Mouse (Mus musculus): ENCODE results near the gene Slc7a7. TPM values are rescaled to one million over a fixed set of nuclear protein-coding genes. Genes with fewer than 3 reads are reported as not detected.

Slc7a7 gene
- total RNA-seq, 2 experiments from 2014 or later = 15.9 to 19.3 TPM

DNA sequence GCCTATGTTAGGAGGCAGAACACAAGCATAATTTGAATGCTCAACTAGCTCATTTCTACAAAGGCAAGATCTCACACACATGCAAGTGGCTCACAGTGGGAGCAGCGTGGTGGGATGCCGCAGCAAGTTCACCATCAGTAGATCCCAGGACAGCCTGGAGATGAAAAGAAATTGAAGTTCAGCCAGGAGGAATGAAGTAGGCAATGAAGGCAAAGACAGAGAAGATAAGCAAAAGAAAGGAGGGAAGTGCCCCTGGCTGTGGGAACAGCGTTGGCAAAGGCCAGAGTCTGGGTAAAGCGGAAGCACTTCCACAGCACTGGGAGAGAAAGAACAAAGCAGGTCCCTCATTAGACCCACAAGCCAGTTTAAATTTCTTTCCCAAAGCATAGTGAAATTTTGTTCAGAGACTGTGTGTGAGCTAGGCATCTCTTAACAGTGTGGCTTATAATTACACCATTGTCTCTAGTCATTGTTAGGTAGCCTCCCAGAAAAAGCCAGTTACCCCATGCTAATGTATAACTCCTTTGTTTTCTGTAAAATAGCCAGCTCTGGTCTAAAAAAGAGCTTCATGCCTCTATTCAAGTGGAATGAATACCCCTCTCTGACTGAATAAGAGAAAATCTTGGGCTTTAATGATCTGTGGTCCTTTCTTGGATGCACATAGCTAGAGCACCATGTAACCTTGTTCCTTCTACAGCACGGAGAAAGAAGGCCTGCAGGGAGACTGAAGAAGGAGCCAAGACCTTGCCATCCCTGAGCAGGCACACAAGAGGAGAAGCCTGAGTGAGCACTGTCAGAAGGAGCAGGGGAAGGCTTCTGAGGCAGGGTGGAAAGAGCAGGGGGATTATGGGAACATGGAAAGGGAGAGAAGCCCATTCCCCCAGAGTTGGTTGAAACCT is 85.2 kb downstream of the Slc7a7 start:
- no peak for ATAC-seq (ENCODE audit: poor library complexity, severe bottlenecking)

DNA sequence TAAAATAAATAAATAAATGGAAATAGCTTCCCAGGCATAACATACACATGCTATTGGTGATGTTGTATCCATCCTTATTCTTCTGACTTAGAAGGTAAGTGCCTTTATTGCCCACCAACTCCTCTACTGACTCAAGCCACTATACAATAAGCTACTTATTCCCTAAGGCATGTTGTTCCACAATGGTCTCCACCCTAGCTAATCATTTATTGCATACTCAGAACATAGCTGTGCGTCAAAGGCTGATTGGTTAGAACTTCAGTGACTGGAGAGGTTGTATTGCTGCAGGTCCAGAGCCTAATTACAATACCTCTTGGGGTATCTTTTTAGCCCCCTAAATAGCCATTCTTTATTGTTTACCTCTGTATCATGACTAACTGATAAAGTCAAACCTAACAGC is 86.4 kb downstream of the Slc7a7 start:
- ATAC-seq (ENCODE audit: poor library complexity, severe bottlenecking) = no peak

DNA sequence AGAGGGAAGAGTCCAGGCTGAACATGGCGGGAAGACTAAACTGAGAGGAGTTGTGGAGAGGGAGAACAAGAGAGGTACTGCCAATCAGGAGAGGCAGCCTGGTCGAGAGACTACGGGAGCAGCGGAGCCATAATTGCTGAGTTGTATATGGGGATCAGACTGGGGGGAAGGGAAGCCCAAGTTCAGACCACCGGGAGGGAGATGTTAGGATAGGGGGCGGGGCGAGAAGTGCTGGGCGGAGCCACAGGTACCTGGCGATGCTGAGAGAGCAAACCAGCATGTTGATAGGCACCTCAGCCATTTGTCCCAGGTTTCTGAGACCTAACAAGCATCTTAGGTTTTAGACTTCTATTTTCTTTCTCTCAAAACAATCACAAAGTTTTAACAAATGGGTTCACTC is 88.4 kb downstream of the Slc7a7 start:
- no peak for ATAC-seq (ENCODE audit: poor library complexity, severe bottlenecking)

DNA sequence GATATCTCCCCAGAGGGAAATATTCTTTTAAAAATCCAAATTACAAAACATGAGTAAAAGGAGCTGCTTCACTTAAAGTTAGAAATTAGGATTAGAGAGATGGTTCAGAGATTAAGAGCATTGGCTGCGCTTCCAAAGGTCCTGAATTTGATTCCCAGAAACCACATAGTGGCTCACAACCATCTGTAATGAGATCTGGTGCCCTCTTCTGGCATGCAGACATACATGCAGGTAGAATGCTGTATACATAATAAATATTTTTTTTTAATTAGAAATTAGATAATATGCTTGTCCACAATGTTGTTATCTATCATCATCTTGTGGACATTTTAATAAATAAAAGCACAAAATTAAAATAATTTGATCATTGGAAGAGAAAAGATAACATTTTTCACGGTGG is 89.0 kb downstream of the Slc7a7 start:
- no peak for ATAC-seq (ENCODE audit: poor library complexity, severe bottlenecking)

DNA sequence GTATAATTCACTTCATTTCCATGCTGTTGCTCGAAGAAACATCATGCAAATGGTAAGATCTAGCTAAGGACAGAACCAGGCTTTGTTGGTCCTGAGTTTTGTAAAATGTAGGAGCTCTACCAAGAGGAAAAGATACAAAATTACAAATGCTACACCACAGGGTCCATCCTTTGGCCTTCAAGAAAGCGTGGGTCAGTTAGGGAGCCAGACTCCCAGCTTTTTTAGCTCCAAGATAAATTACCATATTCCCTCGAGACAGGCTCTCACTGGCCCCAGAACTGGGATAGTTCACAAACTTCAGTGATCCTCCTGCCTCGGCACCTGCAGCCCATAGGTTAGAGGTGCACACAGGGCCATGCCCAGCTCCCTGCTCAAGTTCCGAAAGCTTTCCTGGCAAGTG is 93.1 kb downstream of the Slc7a7 start:
- ATAC-seq (ENCODE audit: poor library complexity, severe bottlenecking) = no peak

DNA sequence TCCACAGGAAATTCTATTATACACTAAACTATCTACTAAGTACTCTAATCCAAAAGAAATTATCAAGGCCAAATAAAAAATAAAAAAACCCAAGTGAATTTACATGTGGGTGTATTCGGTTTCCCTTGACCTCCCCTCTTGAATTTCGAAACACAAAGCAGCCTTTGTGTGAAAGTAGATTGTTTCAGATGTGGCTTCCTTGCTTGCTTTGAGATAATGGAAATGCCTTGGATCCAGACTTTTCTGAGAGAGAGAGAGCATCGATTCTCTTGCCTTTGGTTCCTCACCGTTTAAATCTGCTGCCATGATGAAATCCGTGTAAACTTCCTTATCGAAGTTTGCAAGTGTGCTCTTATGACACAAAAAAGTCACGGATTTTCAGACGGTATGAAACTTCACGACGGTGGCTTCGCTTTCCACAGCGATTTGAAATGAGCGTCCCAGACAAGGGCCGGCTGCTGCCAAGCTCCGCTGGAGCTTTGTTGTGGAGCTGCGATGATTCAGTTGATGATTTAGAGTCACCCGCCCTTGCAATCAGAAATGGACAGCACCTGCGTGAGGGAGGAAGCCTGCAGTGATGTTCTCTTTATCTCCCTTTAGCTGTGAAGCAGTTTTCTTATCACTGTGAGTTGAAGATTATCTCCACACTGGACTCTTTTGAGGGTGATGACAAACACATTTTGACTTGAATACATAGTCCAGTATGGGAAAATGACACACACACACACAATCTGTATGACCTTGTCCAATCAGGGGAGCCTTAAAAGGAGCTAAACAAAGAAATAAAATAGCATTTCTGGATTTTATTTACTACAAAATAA is 95.8 kb downstream of the Slc7a7 start:
- ATAC-seq (ENCODE audit: poor library complexity, severe bottlenecking) = no peak

Other genes with a start within 250 kb of the Slc7a7 start
- gene Dad1, start 163.7 kb downstream of the Slc7a7 start, total RNA-seq (2015) = 136 and 154 TPM in 2 replicates
- 84.1 and 86.7 TPM in 2 replicates for gene Dad1, start 163.7 kb downstream of the Slc7a7 start, total RNA-seq (2017)
- 11.0 and 13.9 TPM in 2 replicates for gene Abhd4, start 163.6 kb downstream of the Slc7a7 start, total RNA-seq (2015)
- 10.0 and 16.5 TPM in 2 replicates for gene Abhd4, start 163.6 kb downstream of the Slc7a7 start, total RNA-seq (2017)
- not detected in 2 replicates for gene Olfr49, start 132.8 kb downstream of the Slc7a7 start, total RNA-seq (2015)
- gene Olfr49, start 132.8 kb downstream of the Slc7a7 start, total RNA-seq (2017) = 0.11 TPM in 1 of 2 replicates, not detected in the other
- 43.0 and 47.8 TPM in 2 replicates for gene Oxa1l, start 56.9 kb downstream of the Slc7a7 start, total RNA-seq (2015)
- 31.5 and 32.2 TPM in 2 replicates for gene Oxa1l, start 56.9 kb downstream of the Slc7a7 start, total RNA-seq (2017)
- gene Mrpl52, start 9.1 kb upstream of the Slc7a7 start, total RNA-seq (2015) = 129 and 145 TPM in 2 replicates
- 71.4 and 81.6 TPM in 2 replicates for gene Mrpl52, start 9.1 kb upstream of the Slc7a7 start, total RNA-seq (2017)
- gene Mmp14, start 13.8 kb upstream of the Slc7a7 start, total RNA-seq (2015) = 0.66 and 1.1 TPM in 2 replicates
- gene Mmp14, start 13.8 kb upstream of the Slc7a7 start, total RNA-seq (2017) = 0.61 TPM in 1 of 2 replicates, not detected in the other
- 29.9 and 31.2 TPM in 2 replicates for gene Lrp10, start 46.4 kb upstream of the Slc7a7 start, total RNA-seq (2015)
- 46.9 and 51.7 TPM in 2 replicates for gene Lrp10, start 46.4 kb upstream of the Slc7a7 start, total RNA-seq (2017)
- gene Rem2, start 58.3 kb upstream of the Slc7a7 start, total RNA-seq (2015) = not detected in 2 replicates
- gene Rem2, start 58.3 kb upstream of the Slc7a7 start, total RNA-seq (2017) = not detected in 2 replicates
- gene Prmt5, start 99.7 kb upstream of the Slc7a7 start, total RNA-seq (2015) = 14.7 and 26.0 TPM in 2 replicates
- gene Prmt5, start 99.7 kb upstream of the Slc7a7 start, total RNA-seq (2017) = 15.3 and 22.6 TPM in 2 replicates
- gene Haus4, start 136.8 kb upstream of the Slc7a7 start, total RNA-seq (2015) = 43.9 and 48.7 TPM in 2 replicates
- 50.6 and 51.6 TPM in 2 replicates for gene Haus4, start 136.8 kb upstream of the Slc7a7 start, total RNA-seq (2017)
- 0.11 and 0.54 TPM in 2 replicates for gene Ajuba, start 159.8 kb upstream of the Slc7a7 start, total RNA-seq (2015)
- gene Ajuba, start 159.8 kb upstream of the Slc7a7 start, total RNA-seq (2017) = 0.57 and 0.73 TPM in 2 replicates
- 4.3 and 4.8 TPM in 2 replicates for gene 4931414P19Rik, start 188.2 kb upstream of the Slc7a7 start, total RNA-seq (2015)
- gene 4931414P19Rik, start 188.2 kb upstream of the Slc7a7 start, total RNA-seq (2017) = 4.1 and 4.9 TPM in 2 replicates
- 133 and 145 TPM in 2 replicates for gene Psmb5, start 200.2 kb upstream of the Slc7a7 start, total RNA-seq (2015)
- 41.4 and 51.1 TPM in 2 replicates for gene Psmb5, start 200.2 kb upstream of the Slc7a7 start, total RNA-seq (2017)
- gene Psmb11, start 203.7 kb upstream of the Slc7a7 start, total RNA-seq (2015) = not detected in 2 replicates
- gene Psmb11, start 203.7 kb upstream of the Slc7a7 start, total RNA-seq (2017) = not detected in 2 replicates
- not detected in 2 replicates for gene Gm17606, start 223.2 kb upstream of the Slc7a7 start, total RNA-seq (2015)
- gene Gm17606, start 223.2 kb upstream of the Slc7a7 start, total RNA-seq (2017) = not detected in 2 replicates
- 0.27 and 0.78 TPM in 2 replicates for gene Cdh24, start 223.6 kb upstream of the Slc7a7 start, total RNA-seq (2015)
- 0.51 and 0.57 TPM in 2 replicates for gene Cdh24, start 223.6 kb upstream of the Slc7a7 start, total RNA-seq (2017)

All from megakaryocyte, adult 5-6 weeks (primary cell).